Mouse (Mus musculus) regulatory T cell (primary cell): ENCODE measurements around the gene Gnb2.

Source experiments
- in situ Hi-C: fragments of 300-600 bp; cut with MboI, MseI; formaldehyde crosslinking; loops from one replicate; pipeline ENCODE4 v1.15.1; 2025; ENCODE audit warnings: high pct_unique_total_duplicates

Gnb2 gene

GRCm38 (mm10) chr5:137533117-137533827 is at the start of gene Gnb2, which contains the start of gene Epo:
Gnb2 (minus strand) TSS chr5:137533510.
Epo (minus strand) TSS chr5:137533242.
- in situ Hi-C loops, result no loop called here

- in situ Hi-C loops, result no loop called here
Measured at GRCm38 (mm10) chr5:137582702-137583101, 49.4 kb upstream of the Gnb2 start.

- in situ Hi-C loops, result no loop called here
Measured at GRCm38 (mm10) chr5:137580246-137580645, 46.9 kb upstream of the Gnb2 start.

- in situ Hi-C loops, result no loop called here
Measured at GRCm38 (mm10) chr5:137574470-137574901, 41.2 kb upstream of the Gnb2 start.

GRCm38 (mm10) chr5:137570691-137571586 is 37.6 kb upstream of the Gnb2 start:
- in situ Hi-C loops, result no loop called here

GRCm38 (mm10) chr5:137570181-137570580 is 36.9 kb upstream of the Gnb2 start:
- in situ Hi-C loops, result no loop called here

GRCm38 (mm10) chr5:137569665-137570064 is 36.4 kb upstream of the Gnb2 start, which contains the start of gene Tfr2:
Tfr2 (plus strand) TSS chr5:137569840.
- in situ Hi-C loops, result no loop called here

- in situ Hi-C loops, result no loop called here
Measured at GRCm38 (mm10) chr5:137569031-137569430, 35.7 kb upstream of the Gnb2 start.

GRCm38 (mm10) chr5:137568223-137568798 is 35.0 kb upstream of the Gnb2 start:
- in situ Hi-C loops, result no loop called here

- in situ Hi-C loops, result no loop called here
Measured at GRCm38 (mm10) chr5:137566416-137566815, 33.1 kb upstream of the Gnb2 start.

- in situ Hi-C loops, result no loop called here
Measured at GRCm38 (mm10) chr5:137565744-137566143, 32.4 kb upstream of the Gnb2 start.

- in situ Hi-C loops, result no loop called here
Measured at GRCm38 (mm10) chr5:137562965-137563364, 29.7 kb upstream of the Gnb2 start.

- in situ Hi-C loops, result no loop called here
Measured at GRCm38 (mm10) chr5:137561556-137561955, 28.2 kb upstream of the Gnb2 start.

- in situ Hi-C loops, result loop anchor here (10.0 kb wide), 1 partner anchor 1511 kb away; no protein-coding TSS in a partner anchor
Measured at GRCm38 (mm10) chr5:137553898-137554297, 20.6 kb upstream of the Gnb2 start.

GRCm38 (mm10) chr5:137553411-137553837 is 20.1 kb upstream of the Gnb2 start, which contains the start of gene Actl6b:
Actl6b (plus strand) TSS chr5:137553517.
- in situ Hi-C loops, result loop anchor here (10.0 kb wide), 1 partner anchor 1511 kb away; no protein-coding TSS in a partner anchor

- in situ Hi-C loops, result loop anchor here (10.0 kb wide), 1 partner anchor 1512 kb away; no protein-coding TSS in a partner anchor
Measured at GRCm38 (mm10) chr5:137553000-137553399, 19.7 kb upstream of the Gnb2 start.

- in situ Hi-C loops, result loop anchor here (10.0 kb wide), 1 partner anchor 1514 kb away; no protein-coding TSS in a partner anchor
Measured at GRCm38 (mm10) chr5:137551119-137551518, 17.8 kb upstream of the Gnb2 start.

- in situ Hi-C loops, result loop anchor here (10.0 kb wide), 1 partner anchor 1515 kb away; no protein-coding TSS in a partner anchor
Measured at GRCm38 (mm10) chr5:137549840-137550239, 16.5 kb upstream of the Gnb2 start.

GRCm38 (mm10) chr5:137545596-137545995 is 12.3 kb upstream of the Gnb2 start:
- in situ Hi-C loops, result no loop called here

- in situ Hi-C loops, result no loop called here
Measured at GRCm38 (mm10) chr5:137544926-137545325, 11.6 kb upstream of the Gnb2 start.

GRCm38 (mm10) chr5:137541768-137542540 is 8.6 kb upstream of the Gnb2 start:
- in situ Hi-C loops, result no loop called here
